Mouse (Mus musculus) MEL (cell line): ENCODE measurements at regions not wholly inside any gene's neighbourhood (a gene's known extent, or its start where the extent isn't known, plus 50 kb on each side); places are given as distances from the start of the nearest gene placed in this dataset.

Experiments
- DNase-seq: peaks from one replicate; pipeline ENCODE4 v3.0.0; 2011; ENCODE audit warnings: low read depth, low spot score
- H3K27ac ChIP-seq: 2 replicates; pipeline ENCODE4 v1.5.1; 2012; ENCODE audit warnings: low read depth, mild to moderate bottlenecking, control low read depth, low read length, moderate library complexity; ENCODE audit not compliant: control insufficient read depth
- H3K27me3 ChIP-seq, 2 experiments: fragments of 150-350 bp in 1 of 2; sonication (generic) in 1 of 2; 2 replicates each; pipeline ENCODE4 v1.6.1; 2012; ENCODE audit warnings: low read length in 2 of 2, mild to moderate bottlenecking in 2 of 2, improper control_type of control experiment in 1 of 2, moderate library complexity in 1 of 2; ENCODE audit not compliant: insufficient read depth in 2 of 2, control insufficient read depth in 1 of 2
- H3K36me3 ChIP-seq, 2 experiments: 2 replicates each; pipeline ENCODE4 v1.6.1; 2012 to 2014; ENCODE audit warnings: low read length in 2 of 2, improper control_type of control experiment in 1 of 2, inconsistent platforms in 1 of 2, mild to moderate bottlenecking in 1 of 2; ENCODE audit not compliant: insufficient read depth in 2 of 2, control insufficient read depth in 1 of 2
- H3K4me1 ChIP-seq, 2 experiments: fragments of 150-350 bp in 1 of 2; sonication (generic) in 1 of 2; 2 replicates each; pipeline ENCODE4 v1.6.1; 2012; ENCODE audit warnings: low read length in 2 of 2, improper control_type of control experiment in 1 of 2, mild to moderate bottlenecking in 1 of 2; ENCODE audit not compliant: insufficient read depth in 2 of 2, control insufficient read depth in 1 of 2
- H3K4me3 ChIP-seq, 2 experiments: fragments of 150-350 bp in 1 of 2; sonication (generic) in 1 of 2; 2 replicates each; pipeline ENCODE4 v1.5.1; 2012; ENCODE audit warnings: low read depth in 2 of 2, low read length in 2 of 2, mild to moderate bottlenecking in 2 of 2, moderate library complexity in 2 of 2, control low read depth in 1 of 2, improper control_type of control experiment in 1 of 2; ENCODE audit not compliant: control insufficient read depth in 1 of 2, insufficient read depth in 1 of 2
- H3K79me2 ChIP-seq: 2 replicates; pipeline ENCODE4 v1.6.1; 2012; ENCODE audit warnings: mild to moderate bottlenecking, low read length, moderate library complexity; ENCODE audit not compliant: control insufficient read depth, poor library complexity, insufficient read depth
- H3K9ac ChIP-seq: 2 replicates; pipeline ENCODE4 v1.6.1; 2012; ENCODE audit warnings: low read depth, mild to moderate bottlenecking, control low read depth, low read length, moderate library complexity; ENCODE audit not compliant: control insufficient read depth, poor library complexity, severe bottlenecking
- H3K9me3 ChIP-seq: fragments of 150-350 bp; sonication (generic); replicated peaks from 2 replicates; pipeline ENCODE4 v1.6.1; 2012; ENCODE audit warnings: mild to moderate bottlenecking, low read length, improper control_type of control experiment, moderate library complexity; ENCODE audit not compliant: insufficient read depth
- CTCF ChIP-seq, 3 experiments: IDR thresholded peaks in 2 of 3; conservative IDR thresholded peaks in 1 of 3; 2 replicates each; pipeline ENCODE4 v1.5.1; 2011 to 2012; ENCODE audit warnings: low read length in 3 of 3, low read depth in 2 of 3, mild to moderate bottlenecking in 2 of 3, improper control_type of control experiment in 1 of 3, inconsistent platforms in 1 of 3, mixed read lengths in 1 of 3, moderate library complexity in 1 of 3; ENCODE audit not compliant: control insufficient read depth in 1 of 3, insufficient read depth in 1 of 3, poor library complexity in 1 of 3, severe bottlenecking in 1 of 3
- E2F4 ChIP-seq: IDR thresholded peaks from 2 replicates; pipeline ENCODE4 v1.6.1; 2011; ENCODE audit warnings: low read depth, low read length, improper control_type of control experiment, borderline replicate concordance
- ETS1 ChIP-seq: IDR thresholded peaks from 2 replicates; pipeline ENCODE4 v1.6.1; 2012; ENCODE audit warnings: low read depth, mild to moderate bottlenecking, inconsistent platforms, low read length, improper control_type of control experiment, moderate library complexity
- HCFC1 ChIP-seq: IDR thresholded peaks from 2 replicates; pipeline ENCODE4 v1.6.1; 2012; ENCODE audit warnings: low read depth, mild to moderate bottlenecking, inconsistent platforms, low read length, improper control_type of control experiment, moderate library complexity
- MAZ ChIP-seq: IDR thresholded peaks from 2 replicates; pipeline ENCODE4 v1.6.1; 2012; ENCODE audit warnings: low read depth, mild to moderate bottlenecking, inconsistent platforms, low read length, improper control_type of control experiment
- MEF2A ChIP-seq: IDR thresholded peaks from 2 replicates; pipeline ENCODE4 v1.6.1; 2014; ENCODE audit warnings: low read depth, mild to moderate bottlenecking, inconsistent platforms, low read length, improper control_type of control experiment; ENCODE audit not compliant: poor library complexity, insufficient replicate concordance, severe bottlenecking; ENCODE audit errors: extremely low read depth
- MYB ChIP-seq: IDR thresholded peaks from 2 replicates; pipeline ENCODE4 v1.6.1; 2011; ENCODE audit warnings: mild to moderate bottlenecking, low read depth, low read length, improper control_type of control experiment
- POLR2AphosphoS5 ChIP-seq: IDR thresholded peaks from 2 replicates; pipeline ENCODE4 v1.6.1; 2012; ENCODE audit warnings: low read depth, borderline replicate concordance, mild to moderate bottlenecking, inconsistent platforms, low read length, moderate library complexity, mixed read lengths
- RCOR1 ChIP-seq: IDR thresholded peaks from 2 replicates; pipeline ENCODE4 v1.6.1; 2012; ENCODE audit warnings: low read depth, mild to moderate bottlenecking, inconsistent platforms, low read length, improper control_type of control experiment
- SIN3A ChIP-seq: IDR thresholded peaks from 2 replicates; pipeline ENCODE4 v1.6.1; 2012; ENCODE audit warnings: low read length, improper control_type of control experiment, inconsistent platforms
- TAL1 ChIP-seq: IDR thresholded peaks from 2 replicates; pipeline ENCODE4 v1.6.1; 2012; ENCODE audit warnings: mild to moderate bottlenecking, inconsistent platforms, low read length, moderate library complexity, mixed read lengths
- TBP ChIP-seq: IDR thresholded peaks from 2 replicates; pipeline ENCODE4 v1.8.0; 2011; ENCODE audit warnings: low read depth, low read length, improper control_type of control experiment
- TCF12 ChIP-seq: IDR thresholded peaks from 2 replicates; pipeline ENCODE4 v1.6.1; 2014; ENCODE audit warnings: low read depth, mild to moderate bottlenecking, inconsistent platforms, low read length, improper control_type of control experiment, moderate library complexity
- USF1 ChIP-seq: IDR thresholded peaks from 2 replicates; pipeline ENCODE4 v1.6.1; 2014; ENCODE audit warnings: low read depth, mild to moderate bottlenecking, inconsistent platforms, low read length, improper control_type of control experiment, moderate library complexity
- ZMIZ1 ChIP-seq: IDR thresholded peaks from 2 replicates; pipeline ENCODE4 v1.6.1; 2012; ENCODE audit warnings: low read depth, mild to moderate bottlenecking, inconsistent platforms, low read length, improper control_type of control experiment, moderate library complexity

- no peaks in the 10 kb centered on the region for H3K79me2 ChIP-seq
- H3K4me1 ChIP-seq = no peaks in the 10 kb centered on the region
Observed at GRCm38 (mm10) chr9:41337375-41337774, 175.9 kb upstream of the Ubash3b start.

GRCm38 (mm10) chr9:41336801-41337200 is 175.3 kb upstream of the Ubash3b start:
- TF ChIP-seq SIN3A = no peak
- no peak for TF ChIP-seq MEF2A
- TF ChIP-seq HCFC1 = no peak
- TF ChIP-seq ZMIZ1 = no peak
- TF ChIP-seq RCOR1 = no peak
- no peak for TF ChIP-seq ETS1
- TF ChIP-seq, all 39 proteins: peak for 0
- Histone ChIP-seq H3K36me3 (no peaks in the 10 kb centered on the region), H3K27ac (no peak overlapping the region), H3K4me3 (no peak overlapping the region), H3K9ac (no peak overlapping the region), H3K4me1 (no peaks in the 10 kb centered on the region), H3K9me3 (no peaks in the 10 kb centered on the region), H3K79me2 (no peaks in the 10 kb centered on the region), H3K27me3 (no peaks in the 10 kb centered on the region)
- no peak for DNase-seq

More at GRCm38 (mm10) chr9:41337375-41337774, 175.9 kb upstream of the Ubash3b start:
- no peaks in the 10 kb centered on the region for H3K9me3 ChIP-seq
- DNase-seq = no peak
- no peak overlapping the region for H3K9ac ChIP-seq
- H3K27me3 ChIP-seq = no peaks in the 10 kb centered on the region
- TF ChIP-seq POLR2AphosphoS5 (no peak), ETS1 (no peak)
- H3K27ac ChIP-seq = no peak overlapping the region
- no peaks in the 10 kb centered on the region for H3K36me3 ChIP-seq
- no peak overlapping the region for H3K4me3 ChIP-seq

GRCm38 (mm10) chr9:41334462-41335241 is 173.2 kb upstream of the Ubash3b start:
- Histone ChIP-seq H3K36me3 (no peaks in the 10 kb centered on the region), H3K9me3 (no peaks in the 10 kb centered on the region), H3K9ac (no peak overlapping the region), H3K4me1 (no peaks in the 10 kb centered on the region), H3K79me2 (no peaks in the 10 kb centered on the region), H3K27me3 (no peaks in the 10 kb centered on the region), H3K4me3 (no peak overlapping the region), H3K27ac (no peak overlapping the region)
- no peak for DNase-seq
- TF ChIP-seq USF1 = no peak
- no peak for TF ChIP-seq TBP
- TF ChIP-seq TCF12 = no peak
- TF ChIP-seq CTCF (IDR thresholded peaks at IDR 0.05 in 2 of 3, conservative IDR thresholded peaks at IDR 0.05 in 1 of 3; ENCODE audit: control insufficient read depth in 1 of 3, insufficient read depth in 1 of 3, low read depth in 2 of 3, low read length in 3 of 3, poor library complexity in 1 of 3, severe bottlenecking in 1 of 3) = no peak
- TF ChIP-seq TAL1 = no peak
- no peak for TF ChIP-seq RCOR1
- TF ChIP-seq E2F4 = no peak
- no peak for TF ChIP-seq MEF2A
- no peak for TF ChIP-seq MAZ
- no peak for TF ChIP-seq MYB
- TF ChIP-seq ZMIZ1 = no peak
